Mouse (Mus musculus) kidney, adult 18-20 months (tissue): ENCODE measurements around the gene Radil.

Experiments
- DNase-seq: peaks from one replicate; pipeline ENCODE4 v3.0.0; 2021

Gene Radil

GRCm38 (mm10) chr5:142478829-142479435 is 72.0 kb downstream of the Radil start:
- DNase-seq: peak; percentile 80

- no peak for DNase-seq
Observed at GRCm38 (mm10) chr5:142477866-142478615, 72.9 kb downstream of the Radil start.

- no peak for DNase-seq
Observed at GRCm38 (mm10) chr5:142477346-142477745, 73.6 kb downstream of the Radil start.

- DNase-seq: no peak
Observed at GRCm38 (mm10) chr5:142475669-142476068, 75.2 kb downstream of the Radil start.

GRCm38 (mm10) chr5:142473696-142474095 is 77.2 kb downstream of the Radil start:
- no peak for DNase-seq

GRCm38 (mm10) chr5:142469796-142470195 is 81.1 kb downstream of the Radil start:
- DNase-seq: no peak

- no peak for DNase-seq
Observed at GRCm38 (mm10) chr5:142468375-142468774, 82.5 kb downstream of the Radil start.

- peak; percentile 92 for DNase-seq
Observed at GRCm38 (mm10) chr5:142463461-142464454, 87.1 kb downstream of the Radil start, which contains the start of gene Ap5z1. Gene Ap5z1, plus strand, starts transcription at chr5:142463944.

- no peak for DNase-seq
Observed at GRCm38 (mm10) chr5:142463011-142463410, 87.9 kb downstream of the Radil start.

- no peak for DNase-seq
Observed at GRCm38 (mm10) chr5:142462641-142462948, 88.3 kb downstream of the Radil start.

GRCm38 (mm10) chr5:142461942-142462640 is 88.8 kb downstream of the Radil start:
- DNase-seq: no peak

GRCm38 (mm10) chr5:142459834-142460233 is 91.1 kb downstream of the Radil start:
- no peak for DNase-seq

GRCm38 (mm10) chr5:142458791-142459557 is 91.9 kb downstream of the Radil start:
- no peak for DNase-seq

GRCm38 (mm10) chr5:142457345-142457744 is 93.6 kb downstream of the Radil start:
- DNase-seq: no peak

- no peak for DNase-seq
Observed at GRCm38 (mm10) chr5:142456318-142456717, 94.6 kb downstream of the Radil start.

- DNase-seq: no peak
Observed at GRCm38 (mm10) chr5:142453742-142454141, 97.2 kb downstream of the Radil start.

GRCm38 (mm10) chr5:142451759-142452158 is 99.1 kb downstream of the Radil start:
- no peak for DNase-seq

- no peak for DNase-seq
Observed at GRCm38 (mm10) chr5:142450846-142451245, 100.1 kb downstream of the Radil start.

GRCm38 (mm10) chr5:142448623-142449022 is 102.3 kb downstream of the Radil start:
- DNase-seq: no peak

GRCm38 (mm10) chr5:142448076-142448475 is 102.8 kb downstream of the Radil start:
- DNase-seq: peak; percentile 91

GRCm38 (mm10) chr5:142445709-142446108 is 105.2 kb downstream of the Radil start:
- no peak for DNase-seq
